Mouse (Mus musculus): ENCODE results near the gene Vps8. TPM values are rescaled to one million over a fixed set of nuclear protein-coding genes. Genes with fewer than 3 reads are reported as not detected.

The Vps8 gene
- 72.1 and 84.9 TPM in 2 replicates for polyA plus RNA-seq (2012; ENCODE audit: low replicate concordance)

DNA sequence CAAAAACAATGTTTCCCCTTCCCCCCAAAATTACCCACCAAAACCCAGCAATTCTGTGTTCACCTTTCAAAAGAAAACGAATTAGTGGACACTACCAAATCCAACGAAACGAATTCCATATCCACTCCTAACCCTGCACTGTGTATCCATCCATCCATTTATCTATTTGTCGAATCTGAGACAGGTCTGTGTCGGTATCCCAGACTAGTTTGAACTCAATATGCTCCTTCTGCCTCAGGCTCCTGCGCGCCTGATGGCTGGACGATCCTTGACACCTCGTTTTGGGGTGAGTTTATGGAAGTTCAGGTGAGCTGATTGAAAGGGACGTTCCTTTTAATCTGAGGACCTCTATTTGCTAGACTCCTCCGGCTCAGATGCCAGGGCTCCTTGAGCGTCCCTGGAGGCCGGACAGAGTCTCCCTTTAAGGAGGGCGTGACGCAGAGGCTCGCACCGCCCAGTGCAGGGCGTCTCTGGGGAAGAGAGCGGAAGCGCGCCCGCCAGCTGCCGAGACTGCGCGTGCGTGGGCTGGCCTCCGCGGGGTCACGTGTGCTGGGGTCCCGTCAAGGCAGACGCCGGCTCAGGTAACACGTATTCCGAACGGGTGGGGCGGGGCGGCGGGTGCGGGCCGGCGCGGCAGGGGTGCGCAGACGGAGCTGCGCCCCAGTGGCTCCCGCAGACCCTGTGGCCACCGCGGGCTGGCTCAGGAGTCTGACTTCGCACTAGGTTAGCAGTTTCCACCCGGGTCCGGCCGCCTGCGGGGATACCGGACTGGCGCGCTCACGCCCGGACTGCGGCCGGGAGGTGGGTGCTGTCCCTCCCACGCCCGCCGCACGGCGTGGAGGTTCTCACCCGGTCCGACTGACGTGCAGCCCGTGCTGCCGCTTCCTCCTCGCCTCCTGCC is at the start of gene Vps8:
Gene Vps8, plus strand, starts transcription at position 474 of the 901 bp plus-strand sequence.

Other genes with a start within 250 kb of the Vps8 start
- gene Ephb3, start 218.4 kb upstream of the Vps8 start, polyA plus RNA-seq (2012; ENCODE audit: low replicate concordance), result 0.16 and 0.32 TPM in 2 replicates

Measured in leukemia stem cell, adult 10-12 weeks (primary cell).